Mouse (Mus musculus) adrenal gland, adult 18-20 months (tissue): Measurements from ENCODE around the gene Ssh3. TPM values are rescaled to one million over a fixed set of nuclear protein-coding genes. Genes with fewer than 3 reads are reported as not detected.
A peak's percentile ranks its signal among the peaks of the same experiment; 100 is the strongest.

Experiments used
- DNase-seq, 2 experiments: peaks; one replicate each; pipeline ENCODE4 v3.0.0; 2021 to 2022; ENCODE audit warnings: low spot score in 2 of 2
- long read RNA-seq, 2 experiments: library from polyadenylated mRNA; stranded (forward); transcript quantifications; one replicate each; pipeline ENCODE4 v2.0.0; 2021
- total RNA-seq, 2 experiments: library from RNA; stranded (reverse); gene quantifications; 1 replicate in 1 of 2; 2 replicates in 1 of 2; pipeline ENCODE4 v1.2.3; 2021

Gene Ssh3
- 10 to 100 TPM; 23.7 to 31.6 TPM for total RNA-seq
- long read RNA-seq, experiment 1, partial matches to known transcripts: 0 of 3 reads
- long read RNA-seq, experiment 1, other reads (novel, unspliced or antisense): 2 of 3 reads
- long read RNA-seq, experiment 2, transcript Ssh3-202 (14 exons, 2,705 nt): major isoform, 9 of 14 reads
- long read RNA-seq, experiment 2, partial matches to known transcripts: 3 of 14 reads
- long read RNA-seq, experiment 2, other reads (novel, unspliced or antisense): 0 of 14 reads

GRCm38 (mm10) chr19:4268566-4269361, at the start of gene Ssh3:
Gene Ssh3 (minus strand): TSS chr19:4269180.
- DNase-seq: peak; percentile 69 to 75

GRCm38 (mm10) chr19:4317181-4317580, 48.2 kb upstream of the Ssh3 start:
- peak in 1 of 2 experiments; percentile 13 for DNase-seq

- peak; percentile 39 to 50 for DNase-seq
Measured at GRCm38 (mm10) chr19:4315223-4315944, 46.4 kb upstream of the Ssh3 start.

GRCm38 (mm10) chr19:4309776-4310185, 40.8 kb upstream of the Ssh3 start:
- DNase-seq: no peak

GRCm38 (mm10) chr19:4309302-4309701, 40.3 kb upstream of the Ssh3 start:
- DNase-seq: no peak

- peak; percentile 86 to 91 for DNase-seq
Measured at GRCm38 (mm10) chr19:4306190-4306577, 37.2 kb upstream of the Ssh3 start, which contains the start of gene Grk2. Gene Grk2 (minus strand): TSS chr19:4306222.

- peak; percentile 50 to 59 for DNase-seq
Measured at GRCm38 (mm10) chr19:4305491-4306189, 36.7 kb upstream of the Ssh3 start.

- DNase-seq: no peak
Measured at GRCm38 (mm10) chr19:4304871-4305321, 35.9 kb upstream of the Ssh3 start.

GRCm38 (mm10) chr19:4304251-4304821, 35.4 kb upstream of the Ssh3 start:
- DNase-seq: no peak

- DNase-seq: no peak
Measured at GRCm38 (mm10) chr19:4303640-4303995, 34.6 kb upstream of the Ssh3 start.

GRCm38 (mm10) chr19:4302936-4303639, 34.1 kb upstream of the Ssh3 start:
- DNase-seq: no peak

- DNase-seq: no peak
Measured at GRCm38 (mm10) chr19:4301735-4302651, 33.0 kb upstream of the Ssh3 start.

GRCm38 (mm10) chr19:4300852-4301734, 32.1 kb upstream of the Ssh3 start:
- DNase-seq: no peak

GRCm38 (mm10) chr19:4300271-4300704, 31.3 kb upstream of the Ssh3 start:
- DNase-seq: no peak

- DNase-seq: no peak
Measured at GRCm38 (mm10) chr19:4299574-4300270, 30.7 kb upstream of the Ssh3 start.

GRCm38 (mm10) chr19:4299126-4299525, 30.1 kb upstream of the Ssh3 start:
- DNase-seq: no peak
